16 mouse cellular contexts compared by ENCODE assay signal in genomic region chr13:17296912-17297311, GRCm38 (mm10).
DNase-seq lines count a peak whose midpoint lies in the region; ATAC-seq and TF ChIP-seq lines count a peak whose summit lies in the region.
"Had no signal": no experiment of that assay in that cellular context is flagged by ENCODE, and none has a peak within 500 bp of the region (broad histone marks: within the 10 kb centered on the region; RNA-seq: fewer than 3 reads in every experiment).

No protein-coding gene starts in this region.

- no peaks in the 10 kb centered on the region for H3K27me3 ChIP-seq in hindbrain, embryonic 12.5 days
- H3K27me3 ChIP-seq in hindbrain, postnatal 0 days (ENCODE audit: insufficient read depth, low read length): no peaks in the 10 kb centered on the region
- no peaks in the 10 kb centered on the region for H3K27me3 ChIP-seq in embryonic facial prominence, embryonic 14.5 days (replicated peaks; ENCODE audit: control insufficient read depth, insufficient read depth, low read length)
- no peaks in the 10 kb centered on the region for H3K27me3 ChIP-seq in liver, postnatal 0 days (ENCODE audit: insufficient read depth, low read length)
- no peaks in the 10 kb centered on the region for H3K27me3 ChIP-seq in liver, embryonic 11.5 days (replicated peaks; ENCODE audit: control insufficient read depth, insufficient read depth, low read length)
- H3K27me3 ChIP-seq: intestine, embryonic 15.5 days had no signal

- H3K4me2 ChIP-seq in hindbrain, embryonic 12.5 days (replicated peaks): no peak overlapping the region
- H3K4me2 ChIP-seq in hindbrain, postnatal 0 days (ENCODE audit: low read depth, low read length): no peak overlapping the region
- no peak overlapping the region for H3K4me2 ChIP-seq in embryonic facial prominence, embryonic 14.5 days (ENCODE audit: low read depth, low read length)
- H3K4me2 ChIP-seq in liver, postnatal 0 days (ENCODE audit: low read depth, low read length): no peak overlapping the region
- no peak overlapping the region for H3K4me2 ChIP-seq in liver, embryonic 11.5 days
- H3K4me2 ChIP-seq: intestine, embryonic 15.5 days had no signal

- H3K27ac ChIP-seq in hindbrain, embryonic 12.5 days: no peak overlapping the region
- H3K27ac ChIP-seq in hindbrain, postnatal 0 days: no peak overlapping the region
- peak overlapping the region; percentile 63; the same call in 1 of the 2 replicates for H3K27ac ChIP-seq in embryonic facial prominence, embryonic 14.5 days (replicated peaks; ENCODE audit: low read depth, low read length)
- no peak overlapping the region for H3K27ac ChIP-seq in liver, postnatal 0 days (ENCODE audit: low read depth)
- H3K27ac ChIP-seq in liver, embryonic 11.5 days (ENCODE audit: low read depth, low read length): no peak overlapping the region
- H3K27ac ChIP-seq: heart, embryonic 10.5 days; intestine, embryonic 15.5 days; macrophage had no signal

- H3K9me3 ChIP-seq in hindbrain, embryonic 12.5 days (replicated peaks): no peaks in the 10 kb centered on the region
- H3K9me3 ChIP-seq in hindbrain, postnatal 0 days (ENCODE audit: low read length): no peaks in the 10 kb centered on the region
- no peaks in the 10 kb centered on the region for H3K9me3 ChIP-seq in embryonic facial prominence, embryonic 14.5 days (ENCODE audit: control insufficient read depth, low read length)
- no peaks in the 10 kb centered on the region for H3K9me3 ChIP-seq in liver, postnatal 0 days (ENCODE audit: low read length)
- H3K9me3 ChIP-seq in liver, embryonic 11.5 days (ENCODE audit: control insufficient read depth, low read length): no peaks in the 10 kb centered on the region
- H3K9me3 ChIP-seq: heart, embryonic 10.5 days; intestine, embryonic 15.5 days had no signal

- 18% methylated on average over 4 of the region's 4 CpGs for WGBS in hindbrain, embryonic 12.5 days
- 19% methylated on average over 4 of the region's 4 CpGs for WGBS in hindbrain, postnatal 0 days
- WGBS in embryonic facial prominence, embryonic 14.5 days: 34% methylated on average over 4 of the region's 4 CpGs
- 40% methylated on average over 4 of the region's 4 CpGs for WGBS in liver, postnatal 0 days (ENCODE audit: insufficient replicate concordance)
- WGBS in liver, embryonic 11.5 days: 49% methylated on average over 4 of the region's 4 CpGs

- no peak for TF ChIP-seq CTCF in hindbrain, postnatal 0 days (IDR thresholded peaks at IDR 0.05; ENCODE audit: low read depth)
- no peak for TF ChIP-seq CTCF in liver, postnatal 0 days (IDR thresholded peaks at IDR 0.05; ENCODE audit: low read depth)

- no peak for DNase-seq in hindbrain, postnatal 0 days (ENCODE audit: low spot score)
- DNase-seq in 3T3-L1 (ENCODE audit: low read depth, low spot score) (peak; percentile 31), R1 (ENCODE audit: low read depth, low spot score) (peak; percentile 13)
- peak; percentile 31 for DNase-seq in embryonic facial prominence, embryonic 14.5 days (ENCODE audit: low spot score)
- no peak for DNase-seq in spleen, adult 18-20 months
- DNase-seq in liver, postnatal 0 days: no peak
- DNase-seq in liver, embryonic 11.5 days (ENCODE audit: low spot score): no peak
- DNase-seq: cerebellum, adult 2 months; gastrocnemius, postnatal 25 days; heart, postnatal 4 days; kidney, postnatal 14 days; right cerebral cortex, postnatal 4 days had no signal

- H3K4me3 ChIP-seq in hindbrain, embryonic 12.5 days: no peak overlapping the region
- H3K4me3 ChIP-seq in hindbrain, postnatal 0 days (ENCODE audit: low read length): no peak overlapping the region
- H3K4me3 ChIP-seq in embryonic facial prominence, embryonic 14.5 days (ENCODE audit: low read depth, low read length): no peak overlapping the region
- no peak overlapping the region for H3K4me3 ChIP-seq in liver, postnatal 0 days (ENCODE audit: low read depth, low read length)
- no peak overlapping the region for H3K4me3 ChIP-seq in liver, embryonic 11.5 days (ENCODE audit: low read depth, low read length)
- H3K4me3 ChIP-seq: heart, embryonic 10.5 days; intestine, embryonic 15.5 days had no signal

- no peak for TF ChIP-seq EP300 in liver, postnatal 0 days (IDR thresholded peaks at IDR 0.05; ENCODE audit: low read depth)

- H3K9ac ChIP-seq in hindbrain, embryonic 12.5 days: no peak overlapping the region
- no peak overlapping the region for H3K9ac ChIP-seq in hindbrain, postnatal 0 days (replicated peaks; ENCODE audit: low read length)
- no peak overlapping the region for H3K9ac ChIP-seq in embryonic facial prominence, embryonic 14.5 days (ENCODE audit: low read depth, low read length)
- no peak overlapping the region for H3K9ac ChIP-seq in liver, postnatal 0 days (replicated peaks)
- no peak overlapping the region for H3K9ac ChIP-seq in liver, embryonic 11.5 days (ENCODE audit: low read depth, low read length)
- H3K9ac ChIP-seq: intestine, embryonic 15.5 days had no signal

- H3K36me3 ChIP-seq in hindbrain, embryonic 12.5 days: no peaks in the 10 kb centered on the region
- no peaks in the 10 kb centered on the region for H3K36me3 ChIP-seq in hindbrain, postnatal 0 days (ENCODE audit: insufficient read depth, low read length)
- H3K36me3 ChIP-seq in embryonic facial prominence, embryonic 14.5 days (ENCODE audit: control insufficient read depth, insufficient read depth, low read length): no peaks in the 10 kb centered on the region
- no peaks in the 10 kb centered on the region for H3K36me3 ChIP-seq in liver, postnatal 0 days (replicated peaks; ENCODE audit: insufficient read depth, low read length)
- H3K36me3 ChIP-seq in liver, embryonic 11.5 days (ENCODE audit: control insufficient read depth, insufficient read depth, low read length): no peaks in the 10 kb centered on the region
- H3K36me3 ChIP-seq: heart, embryonic 10.5 days; intestine, embryonic 15.5 days had no signal

- no peaks in the 10 kb centered on the region for H3K4me1 ChIP-seq in hindbrain, embryonic 12.5 days
- no peaks in the 10 kb centered on the region for H3K4me1 ChIP-seq in hindbrain, postnatal 0 days (ENCODE audit: insufficient read depth, low read length)
- peaks cover 8% of the 10 kb centered on the region; the same call in 1 of the 2 replicates for H3K4me1 ChIP-seq in embryonic facial prominence, embryonic 14.5 days (ENCODE audit: control insufficient read depth, insufficient read depth, low read length)
- H3K4me1 ChIP-seq in liver, postnatal 0 days (ENCODE audit: insufficient read depth): no peaks in the 10 kb centered on the region
- no peaks in the 10 kb centered on the region for H3K4me1 ChIP-seq in liver, embryonic 11.5 days (replicated peaks; ENCODE audit: control insufficient read depth, insufficient read depth, low read length)
- H3K4me1 ChIP-seq: intestine, embryonic 15.5 days had no signal

- ATAC-seq in hindbrain, embryonic 12.5 days (ENCODE audit: low FRiP score): peak; percentile 43; the same call in 1 of the 2 replicates
- no peak for ATAC-seq in hindbrain, postnatal 0 days
- ATAC-seq in embryonic facial prominence, embryonic 14.5 days (ENCODE audit: low read depth): peak; percentile 44; the same call in 1 of the 2 replicates
- no peak for ATAC-seq in liver, postnatal 0 days
- ATAC-seq in liver, embryonic 11.5 days (replicated peaks; ENCODE audit: low FRiP score): no peak
- ATAC-seq: intestine, embryonic 15.5 days had no signal

Comparison
In these comparisons a context has a peak if more than half of its experiments do, and no peak if none do; other contexts are left out.
1. ATAC-seq: peak in hindbrain, embryonic 12.5 days (single experiment) and embryonic facial prominence, embryonic 14.5 days (single experiment); none in hindbrain, postnatal 0 days (single experiment), liver, postnatal 0 days (single experiment) and liver, embryonic 11.5 days (single experiment).
2. DNase-seq: peak in 3T3-L1 (single experiment), R1 (single experiment) and embryonic facial prominence, embryonic 14.5 days (single experiment); none in hindbrain, postnatal 0 days (single experiment), spleen, adult 18-20 months (0 of 2), liver, postnatal 0 days (single experiment) and liver, embryonic 11.5 days (single experiment).